In genomic region chr8:92044695-92045094, GRCm38 (mm10) we compare ENCODE assay signal across 16 mouse cellular contexts.
"Had no signal": no experiment of that assay in that cellular context is flagged by ENCODE, and none has a peak within 500 bp of the region (broad histone marks: within the 10 kb centered on the region; RNA-seq: fewer than 3 reads in every experiment).

No protein-coding gene starts in this region.

- DNase-seq: gastrocnemius, postnatal 10 days; gastrocnemius, postnatal 25 days; heart, adult 11 months; heart, adult 2 months; heart, postnatal 14 days; heart, postnatal 36 days; kidney, adult 18-20 months; kidney, adult 8-10 months; kidney, postnatal 10 days; kidney, postnatal 25 days; kidney, postnatal 4 days; liver had no signal

- ATAC-seq: hindbrain, embryonic 16.5 days; inflammation-experienced regulatory T-cells, adult 6 months; intestine, embryonic 15.5 days; intestine, postnatal 0 days had no signal
